Mouse (Mus musculus): ENCODE results near the gene Fam161b. TPM values are rescaled to one million over a fixed set of nuclear protein-coding genes. Genes with fewer than 3 reads are reported as not detected.

Gene Fam161b
- polyA plus RNA-seq, 1 experiment from 2014 or later = 1.0 TPM

- peaks cover 5% of the 10 kb centered on the region for H3K4me1 ChIP-seq (ENCODE audit: control insufficient read depth, low read depth, low read length)
- ATAC-seq (ENCODE audit: low read depth) = peak; percentile 27; the same call in 1 of the 2 replicates
- H3K4me3 ChIP-seq (ENCODE audit: low read depth, low read length) = no peak overlapping the region
- H3K9me3 ChIP-seq (replicated peaks; ENCODE audit: control insufficient read depth, low read length) = no peaks in the 10 kb centered on the region
- H3K9ac ChIP-seq (ENCODE audit: low read depth, low read length) = no peak overlapping the region
- no peak overlapping the region for H3K4me2 ChIP-seq (ENCODE audit: low read depth, low read length)
- no peak overlapping the region for H3K27ac ChIP-seq (ENCODE audit: low read length)
- peaks cover 29% of the 10 kb centered on the region for H3K36me3 ChIP-seq (ENCODE audit: control insufficient read depth, insufficient read depth)
- no peaks in the 10 kb centered on the region for H3K27me3 ChIP-seq (ENCODE audit: control insufficient read depth, insufficient read depth, low read depth, low read length)
- 81% methylated on average over 5 of the region's 5 CpGs for WGBS (ENCODE audit: insufficient replicate concordance)
These were observed 57.5 kb downstream of the Fam161b start for GRCm38 (mm10) chr12:84304101-84304500.

- Histone ChIP-seq H3K27ac (ENCODE audit: low read length) (no peak overlapping the region), H3K36me3 (ENCODE audit: control insufficient read depth, insufficient read depth) (peaks cover 23% of the 10 kb centered on the region), H3K4me3 (ENCODE audit: low read depth, low read length) (no peak overlapping the region), H3K27me3 (ENCODE audit: control insufficient read depth, insufficient read depth, low read depth, low read length) (no peaks in the 10 kb centered on the region), H3K4me1 (ENCODE audit: control insufficient read depth, low read depth, low read length) (peaks cover 6% of the 10 kb centered on the region), H3K9ac (ENCODE audit: low read depth, low read length) (no peak overlapping the region), H3K9me3 (replicated peaks; ENCODE audit: control insufficient read depth, low read length) (no peaks in the 10 kb centered on the region), H3K4me2 (ENCODE audit: low read depth, low read length) (no peak overlapping the region)
- 74% methylated on average over 2 of the region's 2 CpGs for WGBS (ENCODE audit: insufficient replicate concordance)
- ATAC-seq (ENCODE audit: low read depth) = peak; percentile 74
These were observed 62.4 kb downstream of the Fam161b start for GRCm38 (mm10) chr12:84299265-84299664.

GRCm38 (mm10) chr12:84297851-84298250 is 63.8 kb downstream of the Fam161b start:
- Histone ChIP-seq H3K27me3 (ENCODE audit: control insufficient read depth, insufficient read depth, low read depth, low read length) (no peaks in the 10 kb centered on the region), H3K36me3 (ENCODE audit: control insufficient read depth, insufficient read depth) (peaks cover 25% of the 10 kb centered on the region), H3K9ac (ENCODE audit: low read depth, low read length) (no peak overlapping the region), H3K27ac (ENCODE audit: low read length) (no peak overlapping the region), H3K4me1 (ENCODE audit: control insufficient read depth, low read depth, low read length) (peaks cover 6% of the 10 kb centered on the region), H3K9me3 (replicated peaks; ENCODE audit: control insufficient read depth, low read length) (no peaks in the 10 kb centered on the region), H3K4me3 (ENCODE audit: low read depth, low read length) (no peak overlapping the region), H3K4me2 (ENCODE audit: low read depth, low read length) (no peak overlapping the region)
- no peak for ATAC-seq (ENCODE audit: low read depth)
- 89% methylated on average over 6 of the region's 6 CpGs for WGBS (ENCODE audit: insufficient replicate concordance)

Other genes with a start within 250 kb of the Fam161b start
- gene Dnal1, start 247.5 kb downstream of the Fam161b start, polyA plus RNA-seq (2015; fragmentation: Nextera tagmentation; extraction: Ambion mirVana) = 0.33 and 0.42 TPM in 2 replicates
- 0.12 and 0.14 TPM in 2 replicates for gene Pnma1, start 213.3 kb downstream of the Fam161b start, polyA plus RNA-seq (2015; fragmentation: Nextera tagmentation; extraction: Ambion mirVana)
- gene Elmsan1, start 143.0 kb downstream of the Fam161b start, polyA plus RNA-seq (2015; fragmentation: Nextera tagmentation; extraction: Ambion mirVana) = 6.9 and 7.8 TPM in 2 replicates
- 22.8 and 25.2 TPM in 2 replicates for gene Ptgr2, start 76.6 kb downstream of the Fam161b start, polyA plus RNA-seq (2015; fragmentation: Nextera tagmentation; extraction: Ambion mirVana)
- 32.3 and 36.2 TPM in 2 replicates for gene Zfp410, start 45.0 kb downstream of the Fam161b start, polyA plus RNA-seq (2015; fragmentation: Nextera tagmentation; extraction: Ambion mirVana)
- gene Coq6, start 176 bp downstream of the Fam161b start, polyA plus RNA-seq (2015; fragmentation: Nextera tagmentation; extraction: Ambion mirVana) = 22.3 and 23.6 TPM in 2 replicates
- 17.0 and 18.1 TPM in 2 replicates for gene Entpd5, start 47.2 kb upstream of the Fam161b start, polyA plus RNA-seq (2015; fragmentation: Nextera tagmentation; extraction: Ambion mirVana)
- gene Bbof1, start 47.2 kb upstream of the Fam161b start, polyA plus RNA-seq (2015; fragmentation: Nextera tagmentation; extraction: Ambion mirVana) = 0.31 and 0.36 TPM in 2 replicates
- gene Rnf113a2, start 55.4 kb upstream of the Fam161b start, polyA plus RNA-seq (2015; fragmentation: Nextera tagmentation; extraction: Ambion mirVana) = 11.7 and 11.9 TPM in 2 replicates
- gene Aldh6a1, start 89.2 kb upstream of the Fam161b start, polyA plus RNA-seq (2015; fragmentation: Nextera tagmentation; extraction: Ambion mirVana) = 49.3 and 55.5 TPM in 2 replicates
- 10.7 and 11.8 TPM in 2 replicates for gene Lin52, start 89.6 kb upstream of the Fam161b start, polyA plus RNA-seq (2015; fragmentation: Nextera tagmentation; extraction: Ambion mirVana)
- not detected in 2 replicates for gene Vsx2, start 207.9 kb upstream of the Fam161b start, polyA plus RNA-seq (2015; fragmentation: Nextera tagmentation; extraction: Ambion mirVana)

All from liver, embryonic 16.5 days (tissue).